Mouse (Mus musculus): ENCODE measurements around the gene Senp3. TPM values are rescaled to one million over a fixed set of nuclear protein-coding genes. Genes with fewer than 3 reads are reported as not detected.
A peak's percentile ranks its signal among the peaks of the same experiment; 100 is the strongest.

Senp3 gene
- polyA plus RNA-seq, 2 experiments = 21.0 to 45.8 TPM

GRCm38 (mm10) chr11:69672211-69672706 lies 9.6 kb downstream of the Senp3 start, which contains the start of gene Eif4a1:
TSS of gene Eif4a1 (minus strand) at chr11:69672423.
- peak within 1 kb of the TSS; percentile 97 for H3K4me2 ChIP-seq (ENCODE audit: low read depth)
- peaks cover 13 to 17% of the 10 kb centered on the region in 2 experiments for H3K4me1 ChIP-seq (replicated peaks; ENCODE audit: control insufficient read depth in 2 of 2, insufficient read depth in 2 of 2, low read length in 1 of 2)
- ATAC-seq (ENCODE audit: insufficient read depth) = peak; percentile 95
- H3K27me3 ChIP-seq (ENCODE audit: control insufficient read depth, insufficient read depth, low read length) = no peaks in the 10 kb centered on the region
- no peaks in the 10 kb centered on the region for H3K9me3 ChIP-seq (ENCODE audit: control insufficient read depth, low read length)
- peak; percentile 100 for DNase-seq (ENCODE audit: low read depth in 3 of 3, low spot score in 3 of 3)
- WGBS (ENCODE audit: insufficient replicate concordance) = under 1% methylated on average over 36 of the region's 36 CpGs
- H3K4me3 ChIP-seq (ENCODE audit: insufficient read depth in 1 of 2, low read depth in 2 of 2, low read length in 2 of 2) = peak within 1 kb of the TSS; percentile 77 to 94
- H3K9ac ChIP-seq (replicated peaks) = peak within 1 kb of the TSS; percentile 99
- H3K36me3 ChIP-seq (replicated peaks; ENCODE audit: control insufficient read depth, insufficient read depth, low read depth) = peaks cover 63% of the 10 kb centered on the region
- TF ChIP-seq CTCF (IDR thresholded peaks at IDR 0.05; ENCODE audit: low read depth) (0 out of 2 replicates have a peak, but pooled peaks have one; percentile 27), EP300 (IDR thresholded peaks at IDR 0.05; ENCODE audit: low read depth) (no peak)
- peak within 1 kb of the TSS; percentile 97 for H3K27ac ChIP-seq

GRCm38 (mm10) chr11:69671726-69672124 lies 10.2 kb downstream of the Senp3 start:
- DNase-seq (ENCODE audit: low read depth in 3 of 3, low spot score in 3 of 3) (no peak), ATAC-seq (ENCODE audit: insufficient read depth) (peak; percentile 3; the same call in 1 of the 2 replicates)
- peak overlapping the region; percentile 97 for H3K27ac ChIP-seq
- peaks cover 13 to 17% of the 10 kb centered on the region in 2 experiments for H3K4me1 ChIP-seq (replicated peaks; ENCODE audit: control insufficient read depth in 2 of 2, insufficient read depth in 2 of 2, low read length in 1 of 2)
- H3K9me3 ChIP-seq (ENCODE audit: control insufficient read depth, low read length) = no peaks in the 10 kb centered on the region
- H3K4me3 ChIP-seq (ENCODE audit: insufficient read depth in 1 of 2, low read depth in 2 of 2, low read length in 2 of 2) = peak overlapping the region; percentile 77 to 94
- WGBS (ENCODE audit: insufficient replicate concordance) = 1% methylated on average over 43 of the region's 43 CpGs
- H3K36me3 ChIP-seq (replicated peaks; ENCODE audit: control insufficient read depth, insufficient read depth, low read depth) = peaks cover 65% of the 10 kb centered on the region
- TF ChIP-seq EP300 (IDR thresholded peaks at IDR 0.05; ENCODE audit: low read depth) = no peak
- TF ChIP-seq CTCF (IDR thresholded peaks at IDR 0.05; ENCODE audit: low read depth) = no peak; the same call in 1 of the 2 replicates
- peak overlapping the region; percentile 97 for H3K4me2 ChIP-seq (ENCODE audit: low read depth)
- no peaks in the 10 kb centered on the region for H3K27me3 ChIP-seq (ENCODE audit: control insufficient read depth, insufficient read depth, low read length)
- peak overlapping the region; percentile 99 for H3K9ac ChIP-seq (replicated peaks)

GRCm38 (mm10) chr11:69670786-69671725 lies 10.8 kb downstream of the Senp3 start:
- peak; percentile 63 for ATAC-seq (ENCODE audit: insufficient read depth)
- Histone ChIP-seq H3K9ac (replicated peaks) (peak overlapping the region; percentile 99), H3K36me3 (replicated peaks; ENCODE audit: control insufficient read depth, insufficient read depth, low read depth) (peaks cover 66% of the 10 kb centered on the region), H3K27me3 (ENCODE audit: control insufficient read depth, insufficient read depth, low read length) (no peaks in the 10 kb centered on the region), H3K4me2 (ENCODE audit: low read depth) (peak overlapping the region; percentile 97), H3K27ac (peak overlapping the region; percentile 97), H3K4me3 (ENCODE audit: insufficient read depth in 1 of 2, low read depth in 2 of 2, low read length in 2 of 2) (peak overlapping the region; percentile 77 to 94), H3K9me3 (ENCODE audit: control insufficient read depth, low read length) (no peaks in the 10 kb centered on the region), H3K4me1 (replicated peaks; ENCODE audit: control insufficient read depth in 2 of 2, insufficient read depth in 2 of 2, low read length in 1 of 2) (peaks cover 13 to 17% of the 10 kb centered on the region in 2 experiments)
- TF ChIP-seq CTCF (IDR thresholded peaks at IDR 0.05; ENCODE audit: low read depth) (no peak), EP300 (IDR thresholded peaks at IDR 0.05; ENCODE audit: low read depth) (0 out of 2 replicates have a peak, but pooled peaks have one; percentile 13)
- peak; percentile 85 to 88 (median 87) for DNase-seq (ENCODE audit: low read depth in 3 of 3, low spot score in 3 of 3)
- WGBS (ENCODE audit: insufficient replicate concordance) = under 1% methylated on average over 58 of the region's 61 CpGs

GRCm38 (mm10) chr11:69666665-69667005 lies 15.2 kb downstream of the Senp3 start:
- Histone ChIP-seq H3K27me3 (ENCODE audit: control insufficient read depth, insufficient read depth, low read length) (no peaks in the 10 kb centered on the region), H3K4me3 (ENCODE audit: insufficient read depth in 1 of 2, low read depth in 2 of 2, low read length in 2 of 2) (no peak overlapping the region), H3K27ac (peak overlapping the region; percentile 2), H3K4me1 (replicated peaks; ENCODE audit: control insufficient read depth in 2 of 2, insufficient read depth in 2 of 2, low read length in 1 of 2) (peaks cover 16 to 24% of the 10 kb centered on the region in 2 experiments), H3K4me2 (ENCODE audit: low read depth) (no peak overlapping the region), H3K36me3 (replicated peaks; ENCODE audit: control insufficient read depth, insufficient read depth, low read depth) (peaks cover 65% of the 10 kb centered on the region), H3K9me3 (ENCODE audit: control insufficient read depth, low read length) (no peaks in the 10 kb centered on the region), H3K9ac (replicated peaks) (no peak overlapping the region)
- no peak for ATAC-seq (ENCODE audit: insufficient read depth)
- WGBS (ENCODE audit: insufficient replicate concordance) = 78% methylated on average over 3 of the region's 3 CpGs
- no peak for DNase-seq (ENCODE audit: low read depth in 3 of 3, low spot score in 3 of 3)
- TF ChIP-seq CTCF (IDR thresholded peaks at IDR 0.05; ENCODE audit: low read depth) (no peak), EP300 (IDR thresholded peaks at IDR 0.05; ENCODE audit: low read depth) (no peak)
